Mouse (Mus musculus): ENCODE results near the gene Msi2. TPM values are rescaled to one million over a fixed set of nuclear protein-coding genes. Genes with fewer than 3 reads are reported as not detected.
A peak's percentile ranks its signal among the peaks of the same experiment; 100 is the strongest.

Gene Msi2
- polyA plus RNA-seq, 1 experiment from 2014 or later: 10.0 TPM

DNA sequence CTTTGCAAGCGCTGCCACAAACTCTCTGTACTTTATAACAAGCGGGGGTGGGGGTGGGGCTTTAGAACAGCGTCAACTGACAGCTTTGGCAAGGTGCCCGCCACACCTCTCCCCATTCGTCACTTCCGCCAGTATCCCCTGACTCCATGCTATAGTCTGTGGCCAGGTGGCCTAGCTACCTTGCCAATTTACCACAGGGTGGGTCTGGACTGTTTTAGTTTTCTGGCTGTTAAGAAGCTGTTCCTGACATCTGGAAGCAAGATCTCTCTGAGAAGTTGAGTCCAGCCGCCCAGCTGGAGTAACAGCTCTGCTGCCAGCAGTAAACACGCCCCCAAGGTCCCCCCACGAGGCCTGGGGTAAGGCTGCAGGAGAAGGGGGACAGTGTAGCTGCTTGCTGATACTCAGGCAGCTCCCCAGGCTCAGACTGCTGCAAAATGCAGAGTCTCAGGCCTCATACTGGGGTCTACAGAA lies 292.6 kb downstream of the Msi2 start:
- WGBS: 33% methylated on average over 9 of the region's 9 CpGs
- ATAC-seq: peak; percentile 68

DNA sequence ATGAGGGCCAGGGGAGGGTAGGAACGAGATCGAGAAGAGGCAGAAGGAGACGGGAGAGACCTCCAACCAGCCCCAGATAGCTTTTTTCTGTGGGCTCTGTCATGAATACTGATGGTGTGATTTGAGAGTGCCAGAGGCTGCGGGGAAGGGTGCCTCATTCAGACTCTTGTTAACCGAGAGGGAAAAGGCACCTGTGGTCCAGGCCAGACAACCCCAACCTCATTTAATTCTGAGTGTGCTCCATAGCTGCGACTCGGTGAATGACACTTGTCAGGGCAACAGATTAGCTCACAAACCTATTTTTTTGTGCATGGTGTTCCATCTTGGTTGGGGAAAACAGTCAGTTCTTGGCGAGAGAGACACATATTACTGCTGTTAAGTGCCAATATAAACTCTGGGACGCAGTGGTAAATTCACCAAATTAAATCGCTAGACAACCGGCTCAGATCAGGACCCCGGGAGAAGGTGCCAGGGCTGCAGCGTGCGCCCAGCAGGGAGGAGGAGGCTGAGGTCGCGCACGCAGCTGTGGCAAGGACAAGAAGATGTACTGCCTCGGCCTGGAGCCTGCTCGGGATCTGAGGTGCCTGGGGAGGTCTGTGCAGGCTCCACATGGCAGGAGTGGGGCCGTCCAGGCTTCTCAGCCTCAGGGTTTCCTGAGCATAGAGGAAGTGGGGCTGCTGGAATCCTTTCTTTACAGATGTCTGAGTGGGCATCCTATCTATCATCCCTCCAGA lies 294.1 kb downstream of the Msi2 start:
- Histone ChIP-seq H3K27ac (ENCODE audit: low read length) (no peak overlapping the region), H3K4me1 (ENCODE audit: control insufficient read depth, insufficient read depth, low read length) (peaks cover 39% of the 10 kb centered on the region), H3K4me3 (ENCODE audit: low read length) (no peak overlapping the region), H3K36me3 (ENCODE audit: control insufficient read depth, insufficient read depth, low read length) (no peaks in the 10 kb centered on the region), H3K27me3 (replicated peaks; ENCODE audit: control insufficient read depth, insufficient read depth, low read length) (no peaks in the 10 kb centered on the region), H3K9me3 (ENCODE audit: control insufficient read depth, low read length) (no peaks in the 10 kb centered on the region), H3K4me2 (ENCODE audit: low read depth, low read length) (no peak overlapping the region), H3K9ac (ENCODE audit: low read depth, low read length) (no peak overlapping the region)
- WGBS: 65% methylated on average over 20 of the region's 20 CpGs
- ATAC-seq: no peak

More for the DNA sequence above, 292.6 kb downstream of the Msi2 start:
- Histone ChIP-seq H3K4me2 (ENCODE audit: low read depth, low read length) (0 out of 2 replicates have a peak overlapping the region, but pooled peaks have one; percentile 0), H3K9me3 (ENCODE audit: control insufficient read depth, low read length) (no peaks in the 10 kb centered on the region), H3K4me1 (ENCODE audit: control insufficient read depth, insufficient read depth, low read length) (peaks cover 29% of the 10 kb centered on the region), H3K36me3 (ENCODE audit: control insufficient read depth, insufficient read depth, low read length) (no peaks in the 10 kb centered on the region), H3K27me3 (replicated peaks; ENCODE audit: control insufficient read depth, insufficient read depth, low read length) (no peaks in the 10 kb centered on the region), H3K27ac (ENCODE audit: low read length) (0 out of 2 replicates have a peak overlapping the region, but pooled peaks have one; percentile 14), H3K9ac (ENCODE audit: low read depth, low read length) (no peak overlapping the region), H3K4me3 (ENCODE audit: low read length) (no peak overlapping the region)

DNA sequence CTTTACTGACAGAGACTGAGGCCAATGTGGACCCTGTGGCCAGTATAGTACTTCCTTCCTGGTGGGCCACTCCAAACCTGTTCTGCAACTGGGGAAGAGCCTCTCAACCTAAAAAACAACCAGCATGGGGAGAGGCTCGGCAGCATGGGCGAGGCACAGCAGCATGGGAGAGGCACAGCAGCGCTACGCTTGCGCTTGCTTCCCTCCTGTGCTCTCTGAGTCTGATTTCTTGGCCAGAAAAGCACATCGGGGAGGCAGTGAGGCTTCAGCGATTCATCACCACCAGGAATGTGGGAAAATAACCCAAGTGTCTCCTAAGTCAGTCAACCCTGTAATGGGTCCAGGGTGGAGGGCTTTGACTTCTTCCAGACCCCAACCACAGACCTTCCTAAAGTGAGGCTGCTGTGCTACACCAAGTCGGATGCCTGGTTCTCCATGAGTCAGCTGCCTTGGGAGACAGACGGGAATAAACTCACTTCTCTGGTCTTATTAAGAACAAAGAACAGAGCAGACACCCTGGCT lies 297.2 kb downstream of the Msi2 start:
- H3K4me2 ChIP-seq (ENCODE audit: low read depth, low read length): no peak overlapping the region
- H3K27me3 ChIP-seq (replicated peaks; ENCODE audit: control insufficient read depth, insufficient read depth, low read length): no peaks in the 10 kb centered on the region
- no peak overlapping the region for H3K9ac ChIP-seq (ENCODE audit: low read depth, low read length)
- H3K4me3 ChIP-seq (ENCODE audit: low read length): no peak overlapping the region
- no peaks in the 10 kb centered on the region for H3K36me3 ChIP-seq (ENCODE audit: control insufficient read depth, insufficient read depth, low read length)
- H3K9me3 ChIP-seq (ENCODE audit: control insufficient read depth, low read length): no peaks in the 10 kb centered on the region
- H3K4me1 ChIP-seq (ENCODE audit: control insufficient read depth, insufficient read depth, low read length): peaks cover 40% of the 10 kb centered on the region
- 0 out of 2 replicates have a peak, but pooled peaks have one; percentile 21 for ATAC-seq
- peak overlapping the region; percentile 13; the same call in 1 of the 2 replicates for H3K27ac ChIP-seq (ENCODE audit: low read length)
- 45% methylated on average over 9 of the region's 9 CpGs for WGBS

DNA sequence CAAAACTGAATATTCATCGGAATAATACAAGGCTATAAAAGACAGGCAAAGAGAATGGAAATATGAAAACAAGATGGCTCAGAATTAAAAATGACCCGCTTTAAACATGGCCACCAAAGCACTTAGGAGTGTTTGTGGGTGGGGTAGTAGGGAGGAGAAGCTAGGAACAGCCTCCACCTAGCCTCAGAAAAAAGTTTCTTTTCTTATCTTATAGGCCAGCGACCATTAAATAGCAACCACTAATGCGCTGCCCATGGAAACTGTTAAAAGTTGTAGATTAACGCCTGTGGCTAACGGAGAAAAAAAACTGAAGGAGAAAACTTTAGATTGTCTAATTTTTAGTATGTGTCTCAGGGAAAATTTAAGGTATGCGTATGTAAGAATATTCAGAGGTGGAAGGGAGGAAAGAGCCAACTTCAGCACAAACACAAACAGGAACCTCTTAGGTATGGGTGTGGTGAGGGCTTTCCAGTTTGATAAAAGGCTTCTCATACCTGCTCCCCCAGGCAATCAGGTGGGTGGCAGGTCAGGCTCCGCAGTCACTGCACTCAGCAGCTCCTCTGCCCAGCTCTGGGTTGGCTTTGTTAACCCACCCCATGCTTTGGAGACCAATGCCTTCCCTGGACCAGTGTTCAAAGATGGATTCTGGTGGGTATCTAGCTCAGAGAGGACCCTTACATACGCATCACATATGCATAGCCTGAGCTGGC lies 298.5 kb downstream of the Msi2 start:
- no peaks in the 10 kb centered on the region for H3K27me3 ChIP-seq (replicated peaks; ENCODE audit: control insufficient read depth, insufficient read depth, low read length)
- no peak for ATAC-seq
- H3K4me2 ChIP-seq (ENCODE audit: low read depth, low read length): no peak overlapping the region
- H3K9me3 ChIP-seq (ENCODE audit: control insufficient read depth, low read length): no peaks in the 10 kb centered on the region
- no peak overlapping the region for H3K9ac ChIP-seq (ENCODE audit: low read depth, low read length)
- H3K4me3 ChIP-seq (ENCODE audit: low read length): no peak overlapping the region
- 73% methylated on average over 9 of the region's 9 CpGs for WGBS
- no peak overlapping the region for H3K27ac ChIP-seq (ENCODE audit: low read length)
- H3K36me3 ChIP-seq (ENCODE audit: control insufficient read depth, insufficient read depth, low read length): no peaks in the 10 kb centered on the region
- H3K4me1 ChIP-seq (ENCODE audit: control insufficient read depth, insufficient read depth, low read length): peaks cover 27% of the 10 kb centered on the region

DNA sequence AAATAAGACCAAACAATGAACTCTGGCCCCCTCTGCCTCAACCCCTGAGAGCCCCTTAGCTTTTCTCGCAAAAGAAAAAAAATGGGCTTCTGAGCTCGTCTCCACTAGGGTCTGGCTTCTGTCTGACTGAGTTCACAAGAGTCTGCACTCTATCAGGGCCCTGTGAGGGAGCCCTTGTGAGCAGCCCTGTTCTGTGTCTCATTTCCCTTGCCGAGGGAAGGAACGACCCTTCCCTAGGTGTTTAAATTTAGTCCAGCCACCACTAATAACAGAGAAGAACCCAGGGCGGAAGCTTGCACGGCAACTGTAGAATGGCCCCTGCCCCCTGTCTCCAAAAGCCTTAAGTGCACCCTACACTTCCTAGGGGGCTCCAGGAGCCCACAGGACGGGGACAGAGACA lies 299.2 kb downstream of the Msi2 start:
- Histone ChIP-seq H3K4me2 (ENCODE audit: low read depth, low read length) (no peak overlapping the region), H3K27me3 (replicated peaks; ENCODE audit: control insufficient read depth, insufficient read depth, low read length) (no peaks in the 10 kb centered on the region), H3K27ac (ENCODE audit: low read length) (peak overlapping the region; percentile 21; the same call in 1 of the 2 replicates), H3K9me3 (ENCODE audit: control insufficient read depth, low read length) (no peaks in the 10 kb centered on the region), H3K9ac (ENCODE audit: low read depth, low read length) (no peak overlapping the region), H3K4me1 (ENCODE audit: control insufficient read depth, insufficient read depth, low read length) (peaks cover 34% of the 10 kb centered on the region), H3K36me3 (ENCODE audit: control insufficient read depth, insufficient read depth, low read length) (no peaks in the 10 kb centered on the region), H3K4me3 (ENCODE audit: low read length) (no peak overlapping the region)
- 0 out of 2 replicates have a peak, but pooled peaks have one; percentile 48 for ATAC-seq
- WGBS: 49% methylated on average over 7 of the region's 7 CpGs

- no peak for ATAC-seq
- Histone ChIP-seq H3K4me2 (ENCODE audit: low read depth, low read length) (no peak overlapping the region), H3K27ac (ENCODE audit: low read length) (no peak overlapping the region), H3K4me3 (ENCODE audit: low read length) (no peak overlapping the region), H3K9me3 (ENCODE audit: control insufficient read depth, low read length) (no peaks in the 10 kb centered on the region), H3K27me3 (replicated peaks; ENCODE audit: control insufficient read depth, insufficient read depth, low read length) (no peaks in the 10 kb centered on the region), H3K36me3 (ENCODE audit: control insufficient read depth, insufficient read depth, low read length) (no peaks in the 10 kb centered on the region), H3K9ac (ENCODE audit: low read depth, low read length) (no peak overlapping the region), H3K4me1 (ENCODE audit: control insufficient read depth, insufficient read depth, low read length) (peaks cover 12% of the 10 kb centered on the region)
- WGBS: 54% methylated on average over 18 of the region's 18 CpGs
Measured at GRCm38 (mm10) chr11:88414157-88414870, 304.0 kb downstream of the Msi2 start.

DNA sequence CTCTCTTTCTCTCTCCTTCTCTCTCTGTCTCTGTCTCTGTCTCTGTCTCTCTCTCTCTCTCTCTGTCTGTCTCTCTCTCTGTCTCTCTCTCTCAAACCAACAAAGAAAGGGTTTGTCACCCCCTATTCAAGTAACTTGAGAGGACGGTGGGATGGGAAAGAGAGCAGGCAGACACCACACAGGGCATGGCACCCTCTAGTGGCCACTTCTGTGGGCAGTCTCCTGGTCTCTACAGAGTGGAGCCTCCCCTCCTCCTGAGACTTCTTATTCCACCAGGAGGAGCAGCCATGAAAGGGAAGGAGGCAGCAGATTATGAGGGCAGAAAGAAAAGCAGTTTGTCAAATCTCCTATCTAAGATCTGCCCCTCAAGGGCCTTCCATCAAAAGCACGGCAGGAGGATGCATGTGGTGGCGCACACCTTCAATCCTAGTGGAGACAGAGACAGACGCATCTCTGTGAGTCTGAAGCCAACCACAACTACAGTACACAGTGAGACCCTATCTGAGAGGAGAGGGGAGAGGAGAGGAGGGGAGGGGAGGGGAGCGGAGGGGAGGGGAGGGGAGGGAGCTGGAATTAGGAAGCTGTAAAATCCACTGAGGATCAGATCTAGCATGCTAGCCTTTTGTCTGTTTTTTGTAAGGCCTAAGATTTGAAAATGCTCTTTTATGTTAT lies 305.8 kb downstream of the Msi2 start:
- H3K4me2 ChIP-seq (ENCODE audit: low read depth, low read length): no peak overlapping the region
- WGBS: 41% methylated on average over 5 of the region's 5 CpGs
- no peaks in the 10 kb centered on the region for H3K9me3 ChIP-seq (ENCODE audit: control insufficient read depth, low read length)
- H3K36me3 ChIP-seq (ENCODE audit: control insufficient read depth, insufficient read depth, low read length): no peaks in the 10 kb centered on the region
- peak; percentile 75 for ATAC-seq
- H3K27me3 ChIP-seq (replicated peaks; ENCODE audit: control insufficient read depth, insufficient read depth, low read length): no peaks in the 10 kb centered on the region
- H3K9ac ChIP-seq (ENCODE audit: low read depth, low read length): no peak overlapping the region
- no peak overlapping the region for H3K27ac ChIP-seq (ENCODE audit: low read length)
- no peak overlapping the region for H3K4me3 ChIP-seq (ENCODE audit: low read length)
- peaks cover 7% of the 10 kb centered on the region; the same call in 1 of the 2 replicates for H3K4me1 ChIP-seq (ENCODE audit: control insufficient read depth, insufficient read depth, low read length)

- no peak for ATAC-seq
- H3K9ac ChIP-seq (ENCODE audit: low read depth, low read length): no peak overlapping the region
- no peaks in the 10 kb centered on the region for H3K9me3 ChIP-seq (ENCODE audit: control insufficient read depth, low read length)
- WGBS: 89% methylated on average over 8 of the region's 8 CpGs
- H3K27me3 ChIP-seq (replicated peaks; ENCODE audit: control insufficient read depth, insufficient read depth, low read length): no peaks in the 10 kb centered on the region
- H3K36me3 ChIP-seq (ENCODE audit: control insufficient read depth, insufficient read depth, low read length): no peaks in the 10 kb centered on the region
- H3K4me3 ChIP-seq (ENCODE audit: low read length): no peak overlapping the region
- peaks cover 32% of the 10 kb centered on the region for H3K4me1 ChIP-seq (ENCODE audit: control insufficient read depth, insufficient read depth, low read length)
- H3K4me2 ChIP-seq (ENCODE audit: low read depth, low read length): no peak overlapping the region
- no peak overlapping the region for H3K27ac ChIP-seq (ENCODE audit: low read length)
Measured at GRCm38 (mm10) chr11:88408305-88408704, 310.0 kb downstream of the Msi2 start.
